Mouse (Mus musculus) C2C12 (cell line): ENCODE results near the gene Pdgfd. TPM values are rescaled to one million over a fixed set of nuclear protein-coding genes. Genes with fewer than 3 reads are reported as not detected.

Source experiments
- H3K27me3 ChIP-seq: one replicate; pipeline ENCODE4 v1.6.1; 2011; ENCODE audit not compliant: control insufficient read depth, insufficient read depth, insufficient read length
- H3K36me3 ChIP-seq: one replicate; pipeline ENCODE4 v1.6.1; 2011; ENCODE audit not compliant: control insufficient read depth, insufficient read depth
- H3K4me3 ChIP-seq: one replicate; pipeline ENCODE4 v1.5.1; 2011; ENCODE audit warnings: mild to moderate bottlenecking, control low read depth; ENCODE audit not compliant: poor library complexity, insufficient read depth, severe bottlenecking
- H3K79me2 ChIP-seq: one replicate; pipeline ENCODE4 v1.6.1; 2011; ENCODE audit not compliant: control insufficient read depth, insufficient read depth
- H3K79me3 ChIP-seq: one replicate; pipeline ENCODE4 v1.6.1; 2011; ENCODE audit warnings: low read depth, control low read depth
- H3ac ChIP-seq: one replicate; pipeline ENCODE3; 2011; ENCODE audit warnings: low read depth; ENCODE audit not compliant: control insufficient read depth, insufficient read length
- CEBPB ChIP-seq: IDR thresholded peaks from one replicate; pipeline ENCODE4 v1.6.1; 2011; ENCODE audit warnings: low read depth, mild to moderate bottlenecking, control low read depth, moderate library complexity
- CTCF ChIP-seq: IDR thresholded peaks from one replicate; pipeline ENCODE4 v1.5.1; 2011; ENCODE audit not compliant: control insufficient read depth, insufficient read depth, insufficient read length
- FOSL1 ChIP-seq: IDR thresholded peaks from one replicate; pipeline ENCODE4 v1.8.0; 2011; ENCODE audit warnings: mild to moderate bottlenecking, low read length; ENCODE audit not compliant: poor library complexity, insufficient read depth, severe bottlenecking
- MAX ChIP-seq: IDR thresholded peaks from one replicate; pipeline ENCODE4 v1.6.1; 2011; ENCODE audit warnings: mild to moderate bottlenecking, control low read depth
- MYOD1 ChIP-seq: IDR thresholded peaks from one replicate; pipeline ENCODE4 v1.6.1; 2011; ENCODE audit warnings: low read depth; ENCODE audit not compliant: control insufficient read depth, insufficient read length
- MYOG ChIP-seq: IDR thresholded peaks from one replicate; pipeline ENCODE4 v1.6.1; 2011; ENCODE audit not compliant: control insufficient read depth, insufficient read length; ENCODE audit errors: extremely low read depth
- USF1 ChIP-seq: IDR thresholded peaks from one replicate; pipeline ENCODE4 v1.6.1; 2011; ENCODE audit warnings: low read depth, mild to moderate bottlenecking, control low read depth, moderate library complexity
- polyA plus RNA-seq: library from polyadenylated mRNA; unstranded; fragments of >200 nt; fragmentation: generic; extraction: Trizol; gene quantifications from one replicate; pipeline ENCODE4 v1.2.1, GENCODE M21; 2012; ENCODE audit warnings: missing spikeins

Gene Pdgfd
- polyA plus RNA-seq, 1 experiment = 0.91 TPM

DNA sequence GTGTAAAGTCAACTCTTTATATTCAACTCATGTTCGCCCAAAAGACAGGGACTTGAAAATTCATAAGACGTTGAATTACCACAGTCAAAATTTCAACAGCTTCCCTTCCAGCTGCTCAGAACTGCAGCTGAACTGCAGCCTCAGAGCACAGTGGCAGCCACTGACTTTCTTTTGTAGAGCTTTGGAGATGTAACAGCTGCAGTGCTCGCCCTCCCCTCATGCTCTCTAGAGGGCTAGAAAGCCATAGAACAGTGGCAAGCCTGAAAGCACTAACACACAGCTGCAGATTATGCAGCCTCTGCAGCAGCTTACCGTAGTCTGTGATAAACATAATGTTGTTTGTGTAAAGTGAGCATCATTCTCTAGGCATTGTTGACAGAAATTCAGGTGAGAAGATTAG, 239.6 kb downstream of the Pdgfd start:
- no peaks in the 10 kb centered on the region for H3K79me3 ChIP-seq
- H3ac ChIP-seq = no peak overlapping the region
- TF ChIP-seq USF1 (no peak), MYOG (no peak), CTCF (no peak), FOSL1 (no peak), CEBPB (no peak), MYOD1 (no peak), MAX (no peak)
- H3K27me3 ChIP-seq = no peaks in the 10 kb centered on the region
- H3K36me3 ChIP-seq = no peaks in the 10 kb centered on the region
- no peak overlapping the region for H3K4me3 ChIP-seq
- H3K79me2 ChIP-seq = no peaks in the 10 kb centered on the region

DNA sequence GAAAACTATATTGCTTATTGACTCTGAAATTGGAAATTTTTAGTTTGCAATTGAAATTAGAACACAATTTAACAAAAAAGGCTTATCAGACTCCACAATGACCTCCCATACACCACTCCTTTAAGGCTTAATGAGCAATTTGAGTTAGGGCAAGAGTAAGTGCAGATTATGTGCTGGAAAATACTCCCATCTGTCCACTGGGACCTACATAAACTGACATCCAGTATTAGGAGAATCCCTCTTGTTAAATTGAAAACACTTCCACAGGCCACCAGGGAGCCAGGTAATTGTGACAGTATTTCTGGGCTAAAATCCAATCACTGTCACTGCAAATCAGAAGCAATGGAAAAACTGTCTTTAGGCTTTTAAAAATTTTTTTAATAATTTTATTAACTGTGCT, 256.2 kb downstream of the Pdgfd start:
- H3K79me3 ChIP-seq = no peaks in the 10 kb centered on the region
- TF ChIP-seq CTCF (no peak), MYOG (no peak), FOSL1 (no peak), MYOD1 (no peak), CEBPB (no peak), USF1 (no peak), MAX (no peak)
- no peaks in the 10 kb centered on the region for H3K79me2 ChIP-seq
- H3ac ChIP-seq = no peak overlapping the region
- H3K36me3 ChIP-seq = no peaks in the 10 kb centered on the region
- H3K4me3 ChIP-seq = no peak overlapping the region
- no peaks in the 10 kb centered on the region for H3K27me3 ChIP-seq

Other genes with a start within 250 kb of the Pdgfd start
- gene Ddi1, start 101.3 kb downstream of the Pdgfd start, polyA plus RNA-seq = not detected